Mouse (Mus musculus) spleen, adult 18-20 months (tissue): ENCODE data around the gene Grid2ip.
A peak's percentile ranks its signal among the peaks of the same experiment; 100 is the strongest.

Source experiments
- DNase-seq, 2 experiments: peaks; one replicate each; pipeline ENCODE4 v3.0.0; 2022; ENCODE audit warnings: mixed read lengths in 2 of 2

Grid2ip gene

DNA sequence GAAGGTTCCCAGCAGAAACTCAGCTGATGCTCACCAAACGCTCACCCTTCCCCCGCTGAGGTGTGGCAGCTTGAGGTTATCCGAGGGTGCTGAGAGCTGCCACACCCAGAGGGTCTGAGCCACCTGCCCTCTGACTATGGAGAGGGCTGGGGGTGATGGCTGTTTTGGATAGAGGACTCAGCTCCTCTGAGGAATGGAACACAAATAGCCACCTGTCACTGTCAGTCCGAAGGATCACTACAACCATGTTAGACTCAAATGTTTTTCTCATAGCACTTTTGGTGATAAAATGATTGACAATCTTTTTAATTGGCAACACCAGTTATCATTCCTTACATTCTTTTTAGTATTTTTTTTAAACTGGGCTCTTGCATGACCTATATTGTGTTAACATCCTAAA lies 64.3 kb downstream of the Grid2ip start:
- no peak for DNase-seq

DNA sequence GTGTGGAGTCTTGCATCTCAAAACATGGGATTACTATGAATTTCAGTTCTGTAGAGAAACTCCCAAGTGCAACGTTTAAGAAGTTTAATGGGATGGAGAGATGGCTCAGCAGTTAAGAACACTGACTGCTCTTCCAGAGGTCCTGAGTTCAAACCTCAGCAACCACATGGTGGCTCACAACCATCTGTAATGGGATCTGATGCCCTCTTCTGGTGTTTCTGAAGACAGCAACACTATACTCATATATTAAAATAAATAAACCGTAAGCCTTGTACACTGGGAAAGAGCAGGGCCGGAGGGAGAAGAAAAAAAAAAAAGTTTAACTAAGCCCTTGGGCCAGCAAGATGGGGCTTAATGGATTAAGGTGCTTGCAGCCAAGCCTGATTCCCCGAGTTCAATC lies 65.9 kb downstream of the Grid2ip start:
- no peak for DNase-seq

DNA sequence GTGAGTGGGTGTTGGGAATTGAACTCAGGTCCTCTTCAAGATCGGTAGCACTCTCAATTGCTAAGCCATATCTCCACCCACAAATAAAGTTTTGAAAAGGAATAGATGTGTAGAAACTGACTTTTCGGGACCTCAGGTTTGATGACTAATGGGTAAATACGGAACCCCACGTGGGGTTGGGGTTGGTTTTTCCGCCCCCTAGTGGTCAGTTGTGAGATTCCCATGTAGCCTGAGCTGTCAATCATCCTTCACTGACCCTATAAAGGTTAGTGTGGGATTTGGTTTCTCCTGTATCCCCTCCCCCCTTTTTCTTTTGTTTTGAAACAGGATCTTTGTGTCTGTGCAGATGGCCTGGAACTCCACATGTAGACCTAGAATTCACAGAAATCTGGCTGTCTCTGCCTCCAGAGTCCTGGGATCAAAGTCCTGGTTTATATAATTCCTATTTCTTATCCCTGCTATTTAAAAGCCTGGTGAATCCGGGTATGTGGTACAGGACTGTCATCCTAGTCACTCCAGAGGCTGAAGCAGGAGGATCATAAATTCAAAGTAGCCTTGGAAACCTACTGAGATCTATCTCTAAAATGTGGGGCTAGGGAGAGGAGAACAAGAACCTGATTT lies 66.9 kb downstream of the Grid2ip start:
- DNase-seq: peak; percentile 13 to 66

DNA sequence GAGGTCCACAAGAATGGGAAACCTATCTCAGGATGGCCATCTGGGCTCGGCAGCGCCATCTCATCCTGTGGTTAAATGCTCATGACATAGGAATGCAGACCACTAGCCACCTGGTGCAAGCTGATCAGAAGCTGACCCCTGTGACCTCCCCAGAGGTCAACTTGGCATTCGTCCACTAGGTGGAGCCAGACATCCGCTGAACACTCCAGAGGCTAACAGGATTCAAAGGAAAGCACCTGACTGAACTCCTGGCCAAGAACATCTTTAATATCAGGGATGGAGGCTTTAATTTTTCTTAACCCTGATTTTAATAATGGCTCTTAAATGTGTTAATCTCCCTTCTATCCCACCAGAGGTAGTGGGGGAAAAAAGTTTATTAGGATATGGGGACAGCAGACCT lies 77.3 kb downstream of the Grid2ip start:
- DNase-seq: peak; percentile 56 to 77

DNA sequence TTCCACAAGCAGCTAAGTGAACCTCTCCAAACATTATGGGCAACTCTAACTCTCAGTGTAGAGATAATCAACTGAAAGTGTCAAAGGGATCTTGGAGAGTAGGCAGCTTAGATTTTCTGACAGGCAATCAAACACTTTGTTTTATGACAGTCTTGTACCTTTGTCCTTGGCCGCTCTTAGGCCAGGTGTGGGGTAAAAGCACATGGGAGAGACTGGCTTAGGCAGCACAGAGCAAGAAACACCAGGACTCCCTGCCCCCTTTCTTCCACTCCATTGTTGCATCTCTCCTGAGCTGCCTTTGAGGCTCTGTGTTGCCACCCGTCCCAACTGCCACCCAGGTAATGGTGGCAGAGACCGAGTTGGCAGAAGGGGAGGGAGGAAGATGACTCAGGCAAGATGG lies 84.2 kb downstream of the Grid2ip start:
- DNase-seq: no peak

DNA sequence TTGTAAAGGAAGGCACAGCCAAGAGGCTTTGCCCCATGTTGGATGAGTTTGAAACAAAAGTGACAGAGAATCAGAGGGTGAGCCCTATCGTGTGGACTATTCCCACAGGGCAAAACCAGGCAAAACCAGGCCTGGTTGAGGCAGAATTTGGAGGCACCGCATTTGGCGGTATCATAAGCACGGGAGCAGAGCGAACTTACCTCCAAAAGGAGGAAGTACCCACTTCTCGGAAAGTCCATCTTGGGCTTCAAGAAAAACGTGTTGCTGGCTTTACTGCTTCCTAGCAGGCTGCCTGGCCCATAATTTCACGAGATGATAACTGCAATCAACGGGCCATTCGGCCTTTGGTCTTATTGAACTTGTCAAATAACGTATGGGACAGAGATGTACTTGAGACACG lies 84.6 kb downstream of the Grid2ip start:
- no peak for DNase-seq
